Mouse (Mus musculus) lung, embryonic 14.5 days (tissue): ENCODE data around the gene Myadml2. TPM values are rescaled to one million over a fixed set of nuclear protein-coding genes. Genes with fewer than 3 reads are reported as not detected.

Experiments used
- ATAC-seq: fragments of 200-750 bp; cut with Nextera tagmentation; 2 replicates; pipeline ENCODE4 v1.8.0; 2017; ENCODE audit warnings: mild to moderate bottlenecking, moderate TSS enrichment, moderate library complexity; ENCODE audit not compliant: insufficient read depth
- DNase-seq: peaks from one replicate; pipeline ENCODE4 v3.0.0-alpha.2; 2015
- H3K27ac ChIP-seq: fragments of 300-500 bp; sonication (generic); 2 replicates; pipeline ENCODE4 v1.5.1; 2014; ENCODE audit warnings: low read depth, mild to moderate bottlenecking, moderate library complexity
- H3K27me3 ChIP-seq: fragments of 300-500 bp; sonication (generic); 2 replicates; pipeline ENCODE4 v1.6.1; 2014; ENCODE audit warnings: low read length, control low read depth; ENCODE audit not compliant: insufficient read depth
- H3K36me3 ChIP-seq: fragments of 300-500 bp; sonication (generic); 2 replicates; pipeline ENCODE4 v1.6.1; 2014; ENCODE audit warnings: control low read depth; ENCODE audit not compliant: insufficient read depth
- H3K4me1 ChIP-seq: fragments of 300-500 bp; sonication (generic); 2 replicates; pipeline ENCODE4 v1.6.1; 2014; ENCODE audit warnings: antibody characterized with exemption, control low read depth; ENCODE audit not compliant: insufficient read depth
- H3K4me2 ChIP-seq: fragments of 300-500 bp; sonication (generic); 2 replicates; pipeline ENCODE4 v1.6.1; 2014; ENCODE audit warnings: mild to moderate bottlenecking
- H3K4me3 ChIP-seq: fragments of 300-500 bp; sonication (generic); 2 replicates; pipeline ENCODE4 v1.5.1; 2014; ENCODE audit warnings: low read depth, low read length
- H3K9ac ChIP-seq: fragments of 300-500 bp; sonication (generic); 2 replicates; pipeline ENCODE4 v1.6.1; 2014
- H3K9me3 ChIP-seq: fragments of 300-500 bp; sonication (generic); 2 replicates; pipeline ENCODE4 v1.6.1; 2016; ENCODE audit warnings: low read depth, low read length, control low read depth
- CTCF ChIP-seq: IDR thresholded peaks from 2 replicates; pipeline ENCODE4 v1.5.1; 2016; ENCODE audit warnings: antibody characterized with exemption, low read depth
- WGBS: fragments of 180-500 bp; shearing (Covaris S2); extraction: QIAGEN DNeasy Blood & Tissue Kit; methylation state at CpG from one replicate; pipeline ENCODE4 v1.1.7; 2014; 5-methylcytosine and 5-hydroxymethylcytosine counted together
- polyA plus RNA-seq: library from polyadenylated mRNA; unstranded; fragments of >200 nt; fragmentation: Nextera tagmentation; extraction: Ambion mirVana; gene quantifications from 2 replicates; pipeline ENCODE4 v1.2.1, GENCODE M21; 2014

The Myadml2 gene
- polyA plus RNA-seq, 1 experiment from 2014 or later, result not detected

DNA sequence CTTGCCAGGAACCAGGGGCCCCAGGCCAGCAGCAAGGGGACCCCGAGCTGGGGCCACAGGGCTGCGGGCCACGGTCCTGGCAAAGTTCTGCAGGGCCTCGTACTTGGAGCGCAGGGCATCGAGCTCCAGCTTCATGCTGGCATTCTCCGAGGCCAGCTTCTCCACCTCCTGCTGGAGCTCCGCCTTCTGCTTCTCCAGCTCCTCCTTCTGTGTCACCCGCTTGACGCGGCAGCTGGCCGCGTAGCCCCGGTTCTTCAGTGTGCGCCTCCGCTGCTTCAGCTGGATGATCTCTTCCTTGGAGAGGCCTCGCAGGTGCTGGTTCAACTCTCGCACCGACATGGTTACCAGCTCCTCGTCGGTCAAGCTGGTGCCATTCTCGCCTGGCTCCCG is 18.6 kb downstream of the Myadml2 start:
- H3K4me2 ChIP-seq, result peak overlapping the region; percentile 86
- H3K27ac ChIP-seq, result peak overlapping the region; percentile 65; the same call in 1 of the 2 replicates
- no peaks in the 10 kb centered on the region for H3K9me3 ChIP-seq
- H3K4me1 ChIP-seq, result peaks cover 22% of the 10 kb centered on the region
- peak overlapping the region; percentile 15 for H3K4me3 ChIP-seq
- no peak for TF ChIP-seq CTCF
- DNase-seq (no peak), ATAC-seq (no peak)
- no peak overlapping the region for H3K9ac ChIP-seq
- H3K36me3 ChIP-seq, result peaks cover 30% of the 10 kb centered on the region
- WGBS, result 77% methylated on average over 23 of the region's 23 CpGs
- H3K27me3 ChIP-seq, result no peaks in the 10 kb centered on the region

- Histone ChIP-seq H3K9ac (no peak overlapping the region), H3K27me3 (no peaks in the 10 kb centered on the region), H3K4me1 (peaks cover 22% of the 10 kb centered on the region), H3K27ac (0 out of 2 replicates have a peak overlapping the region, but pooled peaks have one; percentile 8), H3K4me3 (peak overlapping the region; percentile 3; the same call in 1 of the 2 replicates), H3K36me3 (peaks cover 32% of the 10 kb centered on the region), H3K4me2 (peak overlapping the region; percentile 86; the same call in 1 of the 2 replicates), H3K9me3 (no peaks in the 10 kb centered on the region)
- ATAC-seq (no peak), DNase-seq (no peak)
- no peak for TF ChIP-seq CTCF
- WGBS, result 92% methylated on average over 23 of the region's 23 CpGs
Measured at GRCm38 (mm10) chr11:120628601-120629340, 19.2 kb downstream of the Myadml2 start.

DNA sequence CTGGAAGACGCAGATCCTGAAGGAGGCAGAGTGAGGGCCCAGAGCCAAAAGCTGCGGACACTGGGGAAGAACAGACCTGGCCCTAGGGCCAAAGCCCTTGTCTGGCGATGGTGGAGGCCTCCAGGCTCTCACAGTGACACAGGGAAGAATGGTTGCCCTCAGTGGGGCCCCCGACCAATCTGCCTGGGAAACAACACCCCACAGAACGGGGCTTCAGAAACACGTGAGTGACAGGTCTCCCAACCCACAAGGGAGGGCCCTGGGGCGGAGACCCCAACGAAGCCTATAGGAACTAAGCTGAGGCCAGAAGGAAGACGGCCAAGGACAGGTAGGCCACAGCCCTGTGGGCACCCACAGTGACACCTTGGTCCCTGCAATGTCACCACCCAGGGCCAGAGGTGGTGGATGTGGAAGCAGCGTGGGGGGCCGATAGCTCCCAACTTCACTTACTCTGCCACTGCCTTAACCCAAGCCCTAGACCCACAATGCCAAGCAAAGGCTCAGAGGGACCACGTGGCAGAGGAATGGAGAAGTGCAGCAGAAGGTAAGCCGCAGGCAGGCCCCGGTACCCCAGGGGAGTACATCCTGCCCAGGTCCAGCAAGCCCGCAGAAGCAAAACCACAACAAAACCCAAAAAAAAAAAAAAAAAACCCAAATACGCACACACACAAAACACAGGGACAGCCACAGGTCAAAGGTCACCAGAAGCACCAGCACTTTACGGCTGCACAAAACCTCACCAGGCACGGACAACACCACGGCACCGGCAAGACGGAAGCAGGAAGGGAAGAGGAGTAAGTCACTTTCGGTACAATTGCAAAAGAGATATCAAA is 20.3 kb downstream of the Myadml2 start:
- DNase-seq (no peak), ATAC-seq (no peak)
- Histone ChIP-seq H3K9ac (no peak overlapping the region), H3K4me1 (peaks cover 22% of the 10 kb centered on the region), H3K4me2 (no peak overlapping the region), H3K27me3 (no peaks in the 10 kb centered on the region), H3K27ac (no peak overlapping the region), H3K9me3 (no peaks in the 10 kb centered on the region), H3K36me3 (peaks cover 43% of the 10 kb centered on the region), H3K4me3 (no peak overlapping the region)
- no peak for TF ChIP-seq CTCF
- 72% methylated on average over 22 of the region's 22 CpGs for WGBS

DNA sequence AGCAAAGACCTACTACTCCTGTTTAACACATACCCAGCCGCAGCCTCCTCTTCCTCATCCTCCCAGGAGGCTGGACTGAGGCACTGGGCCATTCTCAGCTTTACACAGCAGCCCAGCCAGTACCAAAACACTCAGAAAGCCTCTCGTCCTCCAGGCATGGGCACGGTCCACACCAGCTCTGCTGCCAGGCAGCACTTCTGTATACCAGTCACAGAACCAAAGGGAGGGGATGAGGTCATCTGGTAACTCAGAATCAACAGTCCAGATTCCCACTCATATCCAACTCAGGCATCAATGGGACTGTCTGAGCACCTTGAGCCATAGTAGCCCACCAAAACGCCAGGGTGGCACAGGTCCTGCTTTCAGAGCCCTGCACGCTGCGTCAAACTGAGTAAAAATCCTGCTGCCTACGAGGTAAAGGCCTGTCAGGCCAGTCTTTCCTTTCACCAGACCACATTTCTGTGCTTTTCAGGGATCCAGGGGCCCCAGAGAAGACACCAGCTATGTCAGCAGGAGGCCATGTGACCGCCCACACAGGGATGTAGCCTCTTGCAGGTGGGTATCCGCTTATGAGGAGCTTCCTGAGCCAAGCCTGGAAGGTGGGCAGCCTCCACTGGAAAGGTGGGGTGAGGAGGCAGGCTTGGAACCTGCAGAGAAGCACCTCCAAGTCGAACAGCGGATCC is 21.0 kb downstream of the Myadml2 start:
- Histone ChIP-seq H3K9ac (no peak overlapping the region), H3K9me3 (no peaks in the 10 kb centered on the region), H3K27me3 (no peaks in the 10 kb centered on the region), H3K4me2 (no peak overlapping the region), H3K4me1 (peaks cover 17% of the 10 kb centered on the region), H3K4me3 (no peak overlapping the region), H3K36me3 (peaks cover 49% of the 10 kb centered on the region), H3K27ac (no peak overlapping the region)
- DNase-seq (no peak), ATAC-seq (no peak)
- 90% methylated on average over 11 of the region's 11 CpGs for WGBS
- TF ChIP-seq CTCF, result no peak

DNA sequence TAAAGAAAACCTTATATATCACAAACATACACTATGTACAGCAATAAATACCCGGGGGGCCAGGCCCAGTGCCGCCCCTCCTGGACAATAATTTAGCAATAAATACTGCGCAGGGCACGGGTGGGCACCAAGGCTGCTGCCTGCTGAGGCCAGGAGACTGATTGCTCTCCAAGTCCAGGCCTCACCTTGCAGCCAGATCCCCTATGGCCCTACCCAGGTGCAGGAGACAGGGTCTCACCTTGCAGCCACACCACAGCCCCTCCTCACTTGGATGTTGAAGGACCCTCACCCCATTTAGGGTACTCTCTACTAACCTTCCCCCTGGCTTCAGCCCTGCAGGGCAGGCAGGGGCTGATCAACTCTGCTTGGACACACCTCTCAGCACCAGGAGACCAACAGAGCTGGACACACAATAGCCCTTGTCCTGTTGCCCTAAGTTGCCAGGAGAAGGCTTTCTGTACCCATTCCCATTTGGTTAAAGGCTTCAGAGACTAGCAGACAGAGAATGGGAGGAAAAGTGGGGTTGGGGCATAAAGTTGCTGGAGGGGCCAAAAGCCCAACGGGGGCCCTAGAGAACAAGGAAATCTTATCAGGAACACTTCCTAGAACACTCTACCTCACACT is 22.7 kb downstream of the Myadml2 start, which contains the start of gene Sirt7:
Gene Sirt7 (minus strand): TSS at position 89 of the 624 bp plus-strand sequence.
- Histone ChIP-seq H3K4me2 (peak within 1 kb of the TSS; percentile 99), H3K27me3 (no peaks in the 10 kb centered on the region), H3K36me3 (peaks cover 64% of the 10 kb centered on the region), H3K9me3 (no peaks in the 10 kb centered on the region), H3K27ac (peak within 1 kb of the TSS; percentile 77), H3K4me3 (peak within 1 kb of the TSS; percentile 96), H3K9ac (peak within 1 kb of the TSS; percentile 63), H3K4me1 (peaks cover 9% of the 10 kb centered on the region)
- ATAC-seq, result peak; percentile 22; the same call in 1 of the 2 replicates
- WGBS, result 22% methylated on average over 5 of the region's 5 CpGs
- no peak for DNase-seq
- 0 out of 2 replicates have a peak, but pooled peaks have one; percentile 6 for TF ChIP-seq CTCF

DNA sequence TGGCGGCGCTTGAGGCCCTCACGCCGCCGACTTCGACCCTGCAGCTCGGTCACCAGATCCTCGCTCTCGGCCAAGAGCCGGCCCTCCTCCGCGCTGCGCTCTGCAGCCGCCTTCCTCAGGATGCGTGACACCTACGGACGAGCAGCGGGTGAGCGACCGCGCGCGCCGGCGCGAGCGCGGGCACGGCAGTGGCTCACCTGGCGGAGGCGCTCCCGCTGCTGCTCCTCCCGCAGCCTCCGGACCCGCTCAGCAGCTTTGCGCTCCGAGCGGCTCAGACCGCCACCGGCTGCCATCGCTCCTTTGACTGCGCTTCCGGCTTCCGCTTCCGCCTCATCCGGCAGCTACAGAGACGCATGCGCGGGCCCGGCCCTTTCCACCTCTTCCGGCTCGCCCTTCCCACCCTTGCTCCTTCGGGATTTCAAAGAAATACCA is 23.3 kb downstream of the Myadml2 start:
- DNase-seq (peak; percentile 94), ATAC-seq (peak; percentile 82)
- H3K9me3 ChIP-seq, result no peaks in the 10 kb centered on the region
- WGBS, result under 1% methylated on average over 53 of the region's 53 CpGs
- H3K4me1 ChIP-seq, result peaks cover 3% of the 10 kb centered on the region
- H3K36me3 ChIP-seq, result peaks cover 69% of the 10 kb centered on the region
- peak overlapping the region; percentile 96 for H3K4me3 ChIP-seq
- H3K9ac ChIP-seq, result peak overlapping the region; percentile 63
- H3K27ac ChIP-seq, result peak overlapping the region; percentile 77
- no peaks in the 10 kb centered on the region for H3K27me3 ChIP-seq
- peak overlapping the region; percentile 99 for H3K4me2 ChIP-seq
- no peak for TF ChIP-seq CTCF
